ENCODE assay signal across 28 mouse cellular contexts in genomic region chr17:61159437-61159836, GRCm38 (mm10).
A peak's percentile ranks its signal among the peaks of the same experiment; 100 is the strongest.
DNase-seq lines count a peak whose midpoint lies in the region; ATAC-seq and TF ChIP-seq lines count a peak whose summit lies in the region.
"Had no signal": no experiment of that assay in that cellular context is flagged by ENCODE, and none has a peak within 500 bp of the region (broad histone marks: within the 10 kb centered on the region; RNA-seq: fewer than 3 reads in every experiment).

No protein-coding gene starts in this region.

- no peak overlapping the region for H3K4me3 ChIP-seq in forebrain, embryonic 16.5 days (replicated peaks; ENCODE audit: low read length)
- no peak overlapping the region for H3K4me3 ChIP-seq in forebrain, embryonic 11.5 days (ENCODE audit: low read depth, low read length)
- no peak overlapping the region for H3K4me3 ChIP-seq in midbrain, embryonic 14.5 days (replicated peaks; ENCODE audit: low read depth, low read length)
- no peak overlapping the region for H3K4me3 ChIP-seq in midbrain, embryonic 10.5 days
- H3K4me3 ChIP-seq: embryonic facial prominence, embryonic 15.5 days; heart, embryonic 12.5 days; hindbrain, embryonic 15.5 days; layer of hippocampus, adult 2 months; limb, embryonic 15.5 days; midbrain, embryonic 15.5 days; neural tube, embryonic 15.5 days had no signal

- DNase-seq in cerebellum, postnatal 10 days = peak; percentile 75 to 80
- DNase-seq in cerebellum, adult 8-10 months = no peak
- no peak for DNase-seq in forebrain, embryonic 11.5 days (ENCODE audit: low spot score)
- peak; percentile 7 for DNase-seq in midbrain, embryonic 14.5 days
- DNase-seq in midbrain, embryonic 10.5 days (ENCODE audit: low spot score) = no peak
- DNase-seq in brain, embryonic 14.5 days (ENCODE audit: low read depth) = peak; percentile 77
- no peak for DNase-seq in heart, postnatal 14 days
- DNase-seq: adrenal gland, postnatal 25 days; cerebellum, adult 11 months; cerebellum, postnatal 36 days; embryo, embryonic 11 days; gastrocnemius, postnatal 10 days; heart, adult 11 months; heart, postnatal 10 days; kidney, postnatal 25 days; lung, embryonic 14.5 days had no signal

- no peak overlapping the region for H3K27ac ChIP-seq in forebrain, embryonic 16.5 days (ENCODE audit: low read length)
- H3K27ac ChIP-seq in forebrain, embryonic 11.5 days (ENCODE audit: low read depth, low read length) = no peak overlapping the region
- H3K27ac ChIP-seq in midbrain, embryonic 14.5 days (replicated peaks; ENCODE audit: low read depth, low read length) = no peak overlapping the region
- no peak overlapping the region for H3K27ac ChIP-seq in midbrain, embryonic 10.5 days (replicated peaks)
- H3K27ac ChIP-seq: embryonic facial prominence, embryonic 15.5 days; hindbrain, embryonic 15.5 days; layer of hippocampus, adult 2 months; limb, embryonic 15.5 days; liver, embryonic 14.5 days; midbrain, embryonic 15.5 days; neural tube, embryonic 15.5 days had no signal

- no peaks in the 10 kb centered on the region for H3K4me1 ChIP-seq in forebrain, embryonic 16.5 days (replicated peaks; ENCODE audit: control insufficient read depth, insufficient read depth, low read length)
- H3K4me1 ChIP-seq in forebrain, embryonic 11.5 days (replicated peaks; ENCODE audit: control insufficient read depth, insufficient read depth, low read length) = no peaks in the 10 kb centered on the region
- H3K4me1 ChIP-seq in midbrain, embryonic 14.5 days (ENCODE audit: control insufficient read depth, insufficient read depth, low read length) = no peaks in the 10 kb centered on the region
- no peaks in the 10 kb centered on the region for H3K4me1 ChIP-seq in midbrain, embryonic 10.5 days
- H3K4me1 ChIP-seq: embryonic facial prominence, embryonic 15.5 days; heart, embryonic 12.5 days; hindbrain, embryonic 15.5 days; limb, embryonic 15.5 days; midbrain, embryonic 15.5 days; neural tube, embryonic 15.5 days had no signal

- intact Hi-C loops in heart, postnatal 14 days (cut with DNase I) = no loop called here

- no peak overlapping the region for H3K4me2 ChIP-seq in forebrain, embryonic 16.5 days (ENCODE audit: low read length)
- no peak overlapping the region for H3K4me2 ChIP-seq in forebrain, embryonic 11.5 days (ENCODE audit: low read depth, low read length, severe bottlenecking)
- no peak overlapping the region for H3K4me2 ChIP-seq in midbrain, embryonic 14.5 days (ENCODE audit: low read length)
- H3K4me2 ChIP-seq: embryonic facial prominence, embryonic 15.5 days; heart, embryonic 12.5 days; hindbrain, embryonic 15.5 days; limb, embryonic 15.5 days; lung, embryonic 14.5 days; midbrain, embryonic 15.5 days; neural tube, embryonic 15.5 days had no signal

- 61% methylated on average over 2 of the region's 2 CpGs for WGBS in forebrain, embryonic 16.5 days
- WGBS in forebrain, embryonic 11.5 days = 100% methylated on average over 2 of the region's 2 CpGs
- WGBS in midbrain, embryonic 14.5 days = 95% methylated on average over 2 of the region's 2 CpGs
- 94% methylated on average over 2 of the region's 2 CpGs for WGBS in midbrain, embryonic 10.5 days

- H3K27me3 ChIP-seq in forebrain, embryonic 16.5 days (replicated peaks; ENCODE audit: control insufficient read depth, insufficient read depth, low read length) = no peaks in the 10 kb centered on the region
- H3K27me3 ChIP-seq in forebrain, embryonic 11.5 days (ENCODE audit: control insufficient read depth, insufficient read depth, low read length) = no peaks in the 10 kb centered on the region
- H3K27me3 ChIP-seq in midbrain, embryonic 14.5 days (ENCODE audit: control insufficient read depth, insufficient read depth, low read length) = no peaks in the 10 kb centered on the region
- no peaks in the 10 kb centered on the region for H3K27me3 ChIP-seq in midbrain, embryonic 10.5 days (ENCODE audit: low read depth, poor library complexity, severe bottlenecking)
- H3K27me3 ChIP-seq: CH12.LX; embryonic facial prominence, embryonic 15.5 days; heart, embryonic 12.5 days; hindbrain, embryonic 15.5 days; limb, embryonic 15.5 days; midbrain, embryonic 15.5 days; neural tube, embryonic 15.5 days had no signal

- no peak for TF ChIP-seq POLR2A in brain, embryonic 14.5 days (IDR thresholded peaks at IDR 0.05; ENCODE audit: borderline replicate concordance, extremely low read depth, insufficient read depth, insufficient read length, poor library complexity, severe bottlenecking)

- H3K9ac ChIP-seq in forebrain, embryonic 16.5 days (replicated peaks; ENCODE audit: low read depth, low read length) = no peak overlapping the region
- H3K9ac ChIP-seq in forebrain, embryonic 11.5 days (ENCODE audit: low read length) = no peak overlapping the region
- no peak overlapping the region for H3K9ac ChIP-seq in midbrain, embryonic 14.5 days (replicated peaks; ENCODE audit: low read length)
- H3K9ac ChIP-seq: embryonic facial prominence, embryonic 15.5 days; heart, embryonic 12.5 days; hindbrain, embryonic 15.5 days; limb, embryonic 15.5 days; liver, embryonic 14.5 days; lung, embryonic 14.5 days; midbrain, embryonic 15.5 days; neural tube, embryonic 15.5 days had no signal

- TF ChIP-seq CTCF in brain, embryonic 14.5 days (IDR thresholded peaks at IDR 0.05; ENCODE audit: borderline replicate concordance, extremely low read depth, insufficient read depth, insufficient read length) = no peak

- H3K36me3 ChIP-seq in forebrain, embryonic 16.5 days (ENCODE audit: control insufficient read depth, insufficient read depth) = no peaks in the 10 kb centered on the region
- H3K36me3 ChIP-seq in forebrain, embryonic 11.5 days (ENCODE audit: control insufficient read depth, insufficient read depth, low read length) = no peaks in the 10 kb centered on the region
- H3K36me3 ChIP-seq in midbrain, embryonic 14.5 days (ENCODE audit: control insufficient read depth, insufficient read depth, low read length) = no peaks in the 10 kb centered on the region
- no peaks in the 10 kb centered on the region for H3K36me3 ChIP-seq in midbrain, embryonic 10.5 days
- H3K36me3 ChIP-seq: embryonic facial prominence, embryonic 15.5 days; G1E; heart, embryonic 12.5 days; hindbrain, embryonic 15.5 days; limb, embryonic 15.5 days; midbrain, embryonic 15.5 days; neural tube, embryonic 15.5 days had no signal

- no peaks in the 10 kb centered on the region for H3K9me3 ChIP-seq in forebrain, embryonic 16.5 days (ENCODE audit: control insufficient read depth, low read length)
- H3K9me3 ChIP-seq in forebrain, embryonic 11.5 days (ENCODE audit: control insufficient read depth, low read length) = no peaks in the 10 kb centered on the region
- no peaks in the 10 kb centered on the region for H3K9me3 ChIP-seq in midbrain, embryonic 14.5 days (ENCODE audit: control insufficient read depth, low read length)
- no peaks in the 10 kb centered on the region for H3K9me3 ChIP-seq in midbrain, embryonic 10.5 days (replicated peaks)
- H3K9me3 ChIP-seq: embryonic facial prominence, embryonic 15.5 days; G1E; heart, embryonic 12.5 days; hindbrain, embryonic 15.5 days; limb, embryonic 15.5 days; midbrain, embryonic 15.5 days; neural tube, embryonic 15.5 days had no signal

- ATAC-seq in forebrain, embryonic 16.5 days = 0 out of 2 replicates have a peak, but pooled peaks have one; percentile 59
- no peak for ATAC-seq in forebrain, embryonic 11.5 days (replicated peaks; ENCODE audit: low FRiP score)
- no peak for ATAC-seq in midbrain, embryonic 14.5 days (ENCODE audit: low FRiP score, low TSS enrichment)
- ATAC-seq: intestine, embryonic 16.5 days; midbrain, embryonic 15.5 days had no signal

Comparison
In these comparisons a context has a peak if more than half of its experiments do, and no peak if none do; other contexts are left out.
1. DNase-seq: peak in cerebellum, postnatal 10 days (2 of 2), midbrain, embryonic 14.5 days (single experiment) and brain, embryonic 14.5 days (single experiment); none in cerebellum, adult 8-10 months (single experiment), forebrain, embryonic 11.5 days (single experiment), midbrain, embryonic 10.5 days (single experiment) and heart, postnatal 14 days (0 of 2).